Mouse (Mus musculus) frontal cortex, postnatal 25 days (tissue): ENCODE data around the gene Padi4.

Experiments used
- DNase-seq, 2 experiments: peaks; one replicate each; pipeline ENCODE4 v3.0.0; 2022; ENCODE audit warnings: low spot score in 2 of 2

The Padi4 gene

DNA sequence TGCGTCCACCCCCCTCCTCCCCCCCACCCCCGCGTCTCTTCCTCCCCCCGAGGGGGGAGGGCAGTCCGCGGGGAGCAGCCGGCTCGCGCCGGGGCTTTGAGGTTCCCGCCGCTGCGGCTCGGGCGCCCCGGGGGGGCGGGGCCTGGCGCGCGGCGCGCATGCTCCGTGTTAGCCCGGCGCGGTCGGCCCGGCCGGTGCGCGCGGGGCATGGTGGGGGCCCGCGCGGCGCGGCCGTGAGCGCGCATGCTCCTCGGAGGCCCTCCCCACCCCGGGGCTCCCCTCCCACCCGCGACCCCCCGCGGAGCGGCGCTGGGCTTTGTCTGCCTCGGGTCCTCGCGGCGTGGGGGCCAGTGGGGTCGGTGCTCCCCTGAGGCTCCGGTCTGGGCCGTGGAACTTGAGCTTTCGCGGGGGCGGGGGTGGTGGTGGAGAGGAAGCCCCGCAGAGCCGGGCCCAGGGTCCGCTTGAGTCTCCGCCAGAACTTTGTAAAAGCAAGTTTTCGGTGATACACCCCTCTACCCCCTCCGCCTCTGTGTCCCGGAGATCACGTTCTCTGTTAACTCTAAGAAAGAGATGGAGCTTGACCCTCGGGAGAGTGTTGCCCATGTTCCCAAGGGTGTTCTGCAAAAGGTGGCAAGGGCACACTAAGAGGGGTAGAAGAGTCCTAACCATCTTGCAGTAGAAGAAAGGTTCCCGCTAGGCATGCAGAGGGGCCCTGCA lies 71.3 kb downstream of the Padi4 start:
- peak; percentile 37 to 54 for DNase-seq

- no peak for DNase-seq
Measured at GRCm38 (mm10) chr4:140701716-140702561, 72.1 kb downstream of the Padi4 start.

GRCm38 (mm10) chr4:140701049-140701715 lies 72.9 kb downstream of the Padi4 start:
- DNase-seq = peak; percentile 55 to 71

DNA sequence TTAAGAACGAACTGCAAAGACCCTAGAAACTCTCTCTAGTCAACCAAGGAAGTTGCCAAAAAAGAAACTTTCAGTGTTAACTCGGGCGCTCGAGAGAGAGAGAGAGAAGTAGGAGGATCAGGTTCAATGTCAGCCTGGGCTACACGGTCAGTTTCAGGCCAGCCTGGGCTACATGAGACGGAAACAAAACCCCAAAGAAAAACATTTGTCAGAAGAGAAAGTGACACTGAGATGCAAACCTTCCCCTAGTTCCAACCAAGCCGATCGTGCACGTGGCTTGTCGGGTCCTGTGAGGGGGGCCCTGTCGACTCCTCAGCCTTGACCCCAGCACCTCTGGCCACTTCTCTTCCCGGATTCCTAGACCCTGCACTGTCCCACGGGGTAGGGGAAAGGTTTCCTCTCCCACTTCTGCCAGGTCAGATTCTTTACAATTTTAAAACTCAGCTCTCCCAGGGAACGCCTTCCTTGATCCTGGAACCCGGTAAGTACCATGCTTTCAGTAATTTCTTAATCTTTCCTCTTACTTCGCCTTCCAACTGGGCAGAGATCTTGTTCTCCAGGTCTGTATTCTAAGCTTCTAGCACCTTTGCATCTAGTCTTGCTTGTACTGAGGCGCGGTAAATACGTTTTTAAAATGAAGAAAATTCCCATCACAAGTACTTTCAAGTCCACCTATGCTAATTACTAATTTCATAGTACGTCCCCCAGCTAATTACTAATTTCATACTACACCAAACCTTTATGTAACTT lies 73.6 kb downstream of the Padi4 start, which contains the start of gene Rcc2:
Gene Rcc2, plus strand, starts transcription at position 273 of the 750 bp plus-strand sequence.
- no peak for DNase-seq

GRCm38 (mm10) chr4:140699441-140700127 lies 74.5 kb downstream of the Padi4 start:
- DNase-seq = peak; percentile 30 to 41
